Mouse (Mus musculus) lung, adult 2 months (tissue): ENCODE results near the gene Cyp2d10.
"Not testable (repeated sequence)": the region's sequence is repeated elsewhere in the genome, so short reads cannot be mapped to it uniquely, and the experiment has no call there.

Experiments used
- CTCF ChIP-seq: fragments of 200-500 bp; IDR thresholded peaks from 2 replicates; pipeline ENCODE4 v1.5.1; 2011; ENCODE audit warnings: mild to moderate bottlenecking, low read length, control low read depth; ENCODE audit not compliant: insufficient read depth
- POLR2A ChIP-seq: fragments of 200-500 bp; IDR thresholded peaks from 2 replicates; pipeline ENCODE4 v1.6.1; 2011; ENCODE audit warnings: low read depth, mild to moderate bottlenecking, control low read depth, low read length, borderline replicate concordance; ENCODE audit errors: extremely low read depth

DNA sequence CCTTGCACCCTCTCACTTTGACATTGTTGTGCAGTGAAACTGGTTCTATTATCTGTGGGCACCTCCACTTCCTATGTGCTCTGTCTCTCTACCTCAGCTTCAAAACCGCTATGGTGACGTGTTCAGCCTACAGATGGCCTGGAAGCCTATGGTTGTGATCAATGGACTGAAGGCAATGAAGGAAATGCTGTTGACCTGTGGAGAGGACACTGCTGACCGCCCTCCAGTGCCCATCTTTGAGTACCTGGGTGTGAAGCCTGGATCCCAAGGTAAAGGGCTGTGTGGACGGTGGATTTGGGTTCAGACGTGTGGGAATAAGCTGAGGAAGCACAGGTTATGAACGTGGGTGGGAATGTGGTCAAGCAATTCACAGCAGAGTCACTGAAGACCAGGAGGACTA is 46.5 kb upstream of the Cyp2d10 start:
- TF ChIP-seq CTCF, POLR2A: not testable (repeated sequence)
